Mouse (Mus musculus) ovary, adult 18-20 months (tissue): ENCODE results near the gene Trmt44.

Experiments
- DNase-seq: peaks from one replicate; pipeline ENCODE4 v3.0.0; 2022; ENCODE audit warnings: low spot score, mixed read lengths

Trmt44 gene

GRCm38 (mm10) chr5:35541059-35541790 lies 33.6 kb downstream of the Trmt44 start:
- no peak for DNase-seq

DNA sequence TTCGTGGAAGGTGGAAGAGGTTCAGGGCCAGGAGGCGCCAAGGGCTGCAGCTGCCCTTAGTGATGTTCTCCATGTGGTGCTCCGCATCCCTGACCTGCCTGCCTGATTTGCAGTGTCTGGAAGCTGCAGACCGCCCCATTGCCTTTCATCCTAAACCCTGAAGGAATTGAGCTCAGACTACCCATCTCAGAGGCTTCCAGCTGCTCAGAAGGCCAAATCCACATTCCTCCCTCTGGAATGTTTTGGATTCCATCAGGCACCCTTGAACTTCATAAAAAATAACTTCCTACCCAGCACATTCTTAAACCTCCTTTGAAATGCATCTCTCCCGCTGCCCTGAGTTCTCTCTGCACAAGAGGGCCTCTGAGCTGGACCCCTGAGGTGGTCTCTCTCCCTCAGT lies 34.3 kb downstream of the Trmt44 start:
- DNase-seq: no peak

GRCm38 (mm10) chr5:35539576-35539975 lies 35.3 kb downstream of the Trmt44 start:
- DNase-seq: no peak

DNA sequence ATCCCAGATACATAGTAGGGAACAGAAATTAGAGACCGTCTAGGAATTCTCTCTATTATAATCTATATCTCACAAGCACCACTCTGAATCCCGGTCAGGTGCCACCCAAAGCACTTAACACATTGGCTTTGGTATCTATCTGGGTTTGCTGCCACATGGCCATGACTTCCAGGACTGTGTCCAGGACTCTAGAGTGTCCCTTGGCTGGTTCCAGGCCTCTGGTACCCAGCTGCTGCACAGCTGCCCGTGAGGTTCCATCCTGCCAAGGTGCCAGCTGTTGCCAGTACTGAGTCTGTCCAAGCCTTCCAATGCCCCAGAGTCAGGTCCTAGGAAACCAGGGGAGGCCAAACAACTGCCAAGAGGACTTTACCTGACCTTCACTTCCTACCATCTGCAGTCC lies 36.8 kb downstream of the Trmt44 start:
- no peak for DNase-seq

- no peak for DNase-seq
Measured at GRCm38 (mm10) chr5:35537474-35537873, 37.4 kb downstream of the Trmt44 start.

- DNase-seq: no peak
Measured at GRCm38 (mm10) chr5:35536271-35536670, 38.6 kb downstream of the Trmt44 start.

DNA sequence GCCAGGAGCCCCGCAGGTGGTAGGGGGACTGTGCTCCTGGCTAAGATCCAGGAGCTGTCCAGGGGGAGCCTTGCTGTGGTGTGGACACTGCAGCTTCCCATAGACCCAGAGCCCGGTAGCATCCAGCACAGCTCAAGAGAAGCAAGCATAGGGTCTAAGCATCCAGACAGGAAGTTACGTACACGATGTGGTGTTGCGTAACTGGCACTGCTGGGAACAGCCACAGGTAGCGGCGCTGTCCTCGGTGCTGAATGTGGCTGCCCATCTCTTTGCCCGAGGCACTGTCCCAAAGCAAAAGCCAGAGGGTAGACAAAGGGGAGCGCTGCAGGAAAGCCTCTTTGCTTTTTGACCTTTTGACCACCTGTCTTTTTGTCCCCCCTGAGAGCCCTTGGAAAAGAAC lies 43.3 kb downstream of the Trmt44 start:
- DNase-seq: no peak

DNA sequence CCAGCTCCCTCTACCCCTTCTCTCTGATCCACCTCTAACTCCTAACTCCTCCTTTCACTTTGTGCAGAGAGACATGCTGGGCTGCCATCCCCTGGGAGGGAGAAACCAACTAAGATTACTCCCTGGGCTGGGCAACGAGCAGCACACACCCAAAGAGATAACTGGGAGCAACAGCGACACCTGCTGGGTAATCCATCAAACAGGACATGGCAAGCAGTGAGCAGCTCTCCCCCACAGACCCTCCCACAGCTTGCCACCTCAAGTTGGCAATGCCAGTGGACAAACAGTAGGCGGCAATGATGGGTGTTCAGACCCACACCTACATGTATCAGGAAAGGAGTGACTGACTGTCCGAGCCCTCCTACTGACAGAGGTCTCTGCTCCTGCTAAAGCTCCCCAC lies 44.4 kb downstream of the Trmt44 start:
- DNase-seq: no peak

- peak; percentile 45 for DNase-seq
Measured at GRCm38 (mm10) chr5:35525469-35526123, 49.3 kb downstream of the Trmt44 start, which contains the start of gene Cpz. Gene Cpz (minus strand): TSS chr5:35525698.

DNA sequence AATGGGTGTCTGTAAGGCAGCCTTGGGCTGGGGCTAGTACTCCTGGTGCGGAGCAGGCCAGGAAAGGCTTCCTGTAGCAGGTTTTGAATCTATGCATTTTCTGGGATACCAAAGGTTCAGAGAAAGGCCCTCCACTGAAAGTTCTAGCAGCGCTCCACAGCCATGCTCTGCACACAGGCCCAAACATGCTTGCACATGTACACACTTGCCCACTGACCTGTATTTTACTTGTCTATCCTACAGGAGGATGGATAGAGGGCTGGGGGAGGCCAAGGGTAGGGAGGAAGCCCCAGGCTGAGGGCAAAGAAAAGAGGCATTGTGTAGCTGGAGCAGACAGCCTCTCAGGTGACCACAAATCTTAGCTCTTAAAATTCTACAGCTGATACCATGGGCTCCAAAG lies 50.5 kb downstream of the Trmt44 start:
- DNase-seq: no peak

GRCm38 (mm10) chr5:35523735-35524134 lies 51.1 kb downstream of the Trmt44 start:
- no peak for DNase-seq

DNA sequence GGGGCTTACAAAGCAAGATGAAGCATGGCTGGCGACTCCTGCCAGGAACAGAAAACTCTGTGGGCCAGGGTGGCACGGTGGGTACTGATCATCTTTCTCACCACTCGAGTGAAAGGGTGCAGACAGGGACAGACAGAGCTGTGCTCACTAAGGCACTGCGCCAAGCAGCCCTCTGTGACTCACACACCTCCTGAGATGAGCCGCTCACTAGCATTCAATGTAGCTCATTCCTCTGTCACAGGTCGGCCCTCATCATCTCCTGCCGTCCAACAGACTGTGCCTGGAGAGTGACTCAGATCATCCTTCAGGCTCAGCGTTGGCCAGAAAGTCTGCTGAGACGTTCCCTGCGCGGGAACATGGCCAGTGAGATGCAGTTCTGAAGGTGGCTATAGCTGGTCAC lies 58.1 kb downstream of the Trmt44 start:
- DNase-seq: no peak

DNA sequence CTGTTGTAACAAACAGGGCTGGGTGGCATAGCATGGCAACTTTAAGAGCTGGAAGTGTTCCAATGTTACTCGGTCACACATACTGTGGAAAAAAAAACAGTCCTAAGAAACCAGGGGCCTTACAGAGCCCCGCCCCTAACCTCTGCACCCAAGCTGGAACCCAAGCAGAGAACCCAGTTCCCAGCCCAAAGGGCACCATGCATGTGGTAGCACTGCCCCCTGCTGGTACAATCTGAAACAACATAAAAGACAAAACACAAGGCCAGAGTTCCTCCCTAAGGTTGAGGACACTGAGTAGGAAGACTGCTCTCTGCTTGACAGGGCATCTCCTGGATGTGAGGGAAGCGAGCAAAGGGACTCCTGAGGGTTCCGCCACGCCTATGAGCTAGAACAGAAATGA lies 64.3 kb downstream of the Trmt44 start:
- DNase-seq: no peak
